Comparison of ENCODE assay signal across 15 mouse cellular contexts in the genomic region with DNA sequence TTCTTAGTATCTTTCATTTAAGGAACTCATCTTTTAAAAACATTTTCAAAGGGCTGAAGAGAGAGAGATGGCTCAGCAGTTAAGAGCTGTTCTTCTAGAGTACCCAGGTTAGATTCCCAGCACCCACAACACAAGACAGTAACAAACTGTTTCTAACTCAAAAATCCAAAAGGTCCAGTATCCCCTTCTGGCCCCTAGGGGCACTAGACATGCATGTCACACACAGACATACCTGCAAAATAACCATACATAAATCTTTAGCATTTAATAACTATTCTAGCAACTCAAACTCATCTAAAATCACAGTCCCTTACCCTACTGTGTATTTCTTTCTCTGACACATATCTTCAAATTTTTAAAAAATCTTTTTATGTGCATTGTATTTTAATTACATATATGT. TPM values are rescaled to one million over a fixed set of nuclear protein-coding genes. Genes with fewer than 3 reads are reported as not detected.
A peak's percentile ranks its signal among the peaks of the same experiment; 100 is the strongest.
DNase-seq lines count a peak whose midpoint lies in the region; ATAC-seq and TF ChIP-seq lines count a peak whose summit lies in the region.
"Had no signal": no experiment of that assay in that cellular context is flagged by ENCODE, and none has a peak within 500 bp of the region (broad histone marks: within the 10 kb centered on the region; RNA-seq: fewer than 3 reads in every experiment).

No protein-coding gene starts in this region.

- H3K4me3 ChIP-seq in intestine, postnatal 0 days (ENCODE audit: low read depth, low read length): no peak overlapping the region
- no peak overlapping the region for H3K4me3 ChIP-seq in intestine, embryonic 16.5 days (ENCODE audit: low read length)
- H3K4me3 ChIP-seq: forebrain, embryonic 13.5 days had no signal

- intact Hi-C loops in gastrocnemius, postnatal 14 days (cut with DNase I; ENCODE audit: low total_unique reads): no loop called here

- H3K9ac ChIP-seq in intestine, postnatal 0 days (ENCODE audit: low read depth, low read length): no peak overlapping the region
- H3K9ac ChIP-seq in intestine, embryonic 16.5 days (ENCODE audit: low read depth, low read length): no peak overlapping the region
- H3K9ac ChIP-seq: forebrain, embryonic 13.5 days had no signal

- ATAC-seq in intestine, postnatal 0 days: no peak
- ATAC-seq in intestine, embryonic 16.5 days: no peak
- ATAC-seq: forebrain, embryonic 13.5 days had no signal

- H3K4me1 ChIP-seq in intestine, postnatal 0 days (replicated peaks; ENCODE audit: control insufficient read depth, insufficient read depth, low read length): peaks cover 4% of the 10 kb centered on the region; the same call in 1 of the 2 replicates
- peaks cover 10% of the 10 kb centered on the region for H3K4me1 ChIP-seq in intestine, embryonic 16.5 days (ENCODE audit: control insufficient read depth, insufficient read depth, low read length)

- TF ChIP-seq CTCF in intestine, postnatal 0 days (IDR thresholded peaks at IDR 0.05; ENCODE audit: low read depth): peak; percentile 59

- H3K36me3 ChIP-seq in intestine, postnatal 0 days (ENCODE audit: control insufficient read depth, insufficient read depth): peaks cover 26% of the 10 kb centered on the region
- H3K36me3 ChIP-seq in intestine, embryonic 16.5 days (ENCODE audit: control insufficient read depth, insufficient read depth, low read length): peaks cover 6% of the 10 kb centered on the region; the same call in 1 of the 2 replicates

- H3K9me3 ChIP-seq in intestine, postnatal 0 days (ENCODE audit: control insufficient read depth): no peaks in the 10 kb centered on the region
- H3K9me3 ChIP-seq in intestine, embryonic 16.5 days (ENCODE audit: control insufficient read depth, low read length): no peaks in the 10 kb centered on the region
- H3K9me3 ChIP-seq: forebrain, embryonic 13.5 days; heart, embryonic 10.5 days had no signal

- H3K4me2 ChIP-seq in intestine, postnatal 0 days (replicated peaks; ENCODE audit: low read depth): no peak overlapping the region
- no peak overlapping the region for H3K4me2 ChIP-seq in intestine, embryonic 16.5 days (ENCODE audit: low read depth, low read length)

- H3K27me3 ChIP-seq in intestine, postnatal 0 days (replicated peaks; ENCODE audit: control insufficient read depth, insufficient read depth, low read length): no peaks in the 10 kb centered on the region
- H3K27me3 ChIP-seq in intestine, embryonic 16.5 days (replicated peaks; ENCODE audit: control insufficient read depth, insufficient read depth, low read length): no peaks in the 10 kb centered on the region
- H3K27me3 ChIP-seq: forebrain, embryonic 13.5 days had no signal

- no peak overlapping the region for H3K27ac ChIP-seq in intestine, postnatal 0 days (ENCODE audit: low read depth, low read length)
- H3K27ac ChIP-seq in intestine, embryonic 16.5 days (ENCODE audit: low read length): no peak overlapping the region
- H3K27ac ChIP-seq: forebrain, embryonic 13.5 days; heart, embryonic 10.5 days had no signal

- peak; percentile 53 for DNase-seq in 416B (ENCODE audit: low read depth)
- peak; percentile 48 for DNase-seq in A20 (ENCODE audit: low read depth, low spot score)
- peak; percentile 35 for DNase-seq in ZHBTc4 (ENCODE audit: low read depth, low spot score)
- DNase-seq in gastrocnemius, postnatal 14 days: no peak
- DNase-seq in cerebellum, postnatal 25 days: no peak
- DNase-seq: cerebellum, adult 8-10 months; heart, postnatal 4 days; kidney, adult 11 months; kidney, postnatal 36 days; layer of hippocampus, postnatal 36 days; lung, adult 18-20 months had no signal

RNA-seq across cellular contexts. Expression of a gene that starts 9.6 kb away (rescaled TPM):
- polyA plus RNA-seq in intestine, postnatal 0 days (2015; fragmentation: Nextera tagmentation; extraction: Ambion mirVana): 105 and 118 TPM in 2 replicates
- 128 and 133 TPM in 2 replicates for polyA plus RNA-seq in intestine, embryonic 16.5 days (2015; fragmentation: Nextera tagmentation; extraction: Ambion mirVana)
- 10 to 100 TPM; 24.9 to 33.5 TPM for total RNA-seq in gastrocnemius, postnatal 14 days (2021)

RNA-seq across cellular contexts. Expression of a gene that starts 9.8 kb away (rescaled TPM):
- polyA plus RNA-seq in intestine, postnatal 0 days (2015; fragmentation: Nextera tagmentation; extraction: Ambion mirVana): 15.9 and 16.8 TPM in 2 replicates
- 26.4 and 27.0 TPM in 2 replicates for polyA plus RNA-seq in intestine, embryonic 16.5 days (2015; fragmentation: Nextera tagmentation; extraction: Ambion mirVana)
- total RNA-seq in gastrocnemius, postnatal 14 days (2021): 10 to 100 TPM; 20.4 to 21.9 TPM

RNA-seq across cellular contexts. Expression of a gene that starts 27.2 kb away (rescaled TPM):
- polyA plus RNA-seq in intestine, postnatal 0 days (2015; fragmentation: Nextera tagmentation; extraction: Ambion mirVana): 4.6 TPM in 2 replicates
- polyA plus RNA-seq in intestine, embryonic 16.5 days (2015; fragmentation: Nextera tagmentation; extraction: Ambion mirVana): 3.1 and 4.3 TPM in 2 replicates
- total RNA-seq in gastrocnemius, postnatal 14 days (2021): 1 to 10 TPM; 2.8 to 3.2 TPM

RNA-seq across cellular contexts. Expression of a gene that starts 41.1 kb away (rescaled TPM):
- polyA plus RNA-seq in intestine, postnatal 0 days (2015; fragmentation: Nextera tagmentation; extraction: Ambion mirVana): 14.1 and 14.7 TPM in 2 replicates
- 29.3 and 30.2 TPM in 2 replicates for polyA plus RNA-seq in intestine, embryonic 16.5 days (2015; fragmentation: Nextera tagmentation; extraction: Ambion mirVana)
- 1 to 10 TPM; 6.3 to 8.3 TPM for total RNA-seq in gastrocnemius, postnatal 14 days (2021)

RNA-seq across cellular contexts. Expression of a gene that starts 43.1 kb away (rescaled TPM):
- 6.0 and 7.1 TPM in 2 replicates for polyA plus RNA-seq in intestine, postnatal 0 days (2015; fragmentation: Nextera tagmentation; extraction: Ambion mirVana)
- polyA plus RNA-seq in intestine, embryonic 16.5 days (2015; fragmentation: Nextera tagmentation; extraction: Ambion mirVana): 14.1 and 17.1 TPM in 2 replicates
- total RNA-seq in gastrocnemius, postnatal 14 days (2021): 1 to 10 TPM; 3.6 to 5.1 TPM

Comparison
In these comparisons a context has a peak if more than half of its experiments do, and no peak if none do; other contexts are left out.
1. DNase-seq: peak in 416B (single experiment), A20 (single experiment) and ZHBTc4 (single experiment); none in gastrocnemius, postnatal 14 days (single experiment) and cerebellum, postnatal 25 days (0 of 2).